Mouse (Mus musculus) lung, postnatal 0 days (tissue): ENCODE results near the gene Gm49673.
"Not testable (repeated sequence)": the region's sequence is repeated elsewhere in the genome, so short reads cannot be mapped to it uniquely, and the experiment has no call there.

Source experiments
- CTCF ChIP-seq: IDR thresholded peaks from 2 replicates; pipeline ENCODE4 v1.5.1; 2016; ENCODE audit warnings: antibody characterized with exemption, mild to moderate bottlenecking
- EP300 ChIP-seq: IDR thresholded peaks from 2 replicates; pipeline ENCODE4 v1.6.1; 2016; ENCODE audit warnings: antibody characterized with exemption, mild to moderate bottlenecking, control low read depth

DNA sequence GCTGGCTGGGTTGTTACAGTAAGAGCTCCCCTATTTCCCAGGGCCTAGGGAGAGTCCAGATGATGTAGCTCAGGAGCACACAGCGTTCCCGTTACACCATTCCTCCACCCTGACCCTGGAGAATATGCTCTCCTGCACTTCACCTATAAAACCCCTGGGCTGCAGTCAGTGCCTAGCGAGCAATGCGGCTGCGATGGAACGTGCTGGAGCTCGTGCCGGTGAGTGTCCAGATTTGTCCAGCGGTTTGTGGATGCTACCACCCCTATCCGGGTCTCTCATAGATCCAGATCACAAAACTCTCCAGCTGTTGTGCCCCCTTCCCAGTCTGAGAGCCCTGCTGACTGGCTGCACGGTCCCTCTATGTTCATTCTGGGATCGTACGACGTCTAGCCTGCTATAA lies 56.3 kb downstream of the Gm49673 start:
- TF ChIP-seq EP300, CTCF: not testable (repeated sequence)
